Mouse (Mus musculus): ENCODE measurements at regions not wholly inside any gene's neighbourhood (a gene's known extent, or its start where the extent isn't known, plus 50 kb on each side); places are given as distances from the start of the nearest gene placed in this dataset.

GRCm38 (mm10) chr14:24803001-24803655 lies 316.2 kb downstream of the Rps24 start:
- no peak overlapping the region for H3K9ac ChIP-seq (ENCODE audit: low read length)
- H3K4me1 ChIP-seq (replicated peaks; ENCODE audit: control insufficient read depth, insufficient read depth, low read length): no peaks in the 10 kb centered on the region
- H3K27ac ChIP-seq (ENCODE audit: low read depth): no peak overlapping the region
- no peaks in the 10 kb centered on the region for H3K9me3 ChIP-seq (ENCODE audit: control insufficient read depth, low read length)
- DNase-seq (ENCODE audit: low spot score) (no peak), ATAC-seq (replicated peaks; ENCODE audit: low FRiP score, low TSS enrichment, low read depth) (no peak)
- H3K27me3 ChIP-seq (replicated peaks; ENCODE audit: control insufficient read depth, insufficient read depth, low read length): no peaks in the 10 kb centered on the region
- no peak overlapping the region for H3K4me2 ChIP-seq (ENCODE audit: low read length)
- 78% methylated on average over 5 of the region's 5 CpGs for WGBS
- no peaks in the 10 kb centered on the region for H3K36me3 ChIP-seq (ENCODE audit: control insufficient read depth, insufficient read depth, low read length)
- no peak overlapping the region for H3K4me3 ChIP-seq (ENCODE audit: low read depth, low read length)

GRCm38 (mm10) chr14:24807061-24807460 lies 320.1 kb downstream of the Rps24 start:
- no peak for ATAC-seq (replicated peaks; ENCODE audit: low FRiP score, low TSS enrichment, low read depth)
- no peak overlapping the region for H3K27ac ChIP-seq (ENCODE audit: low read depth)
- no peaks in the 10 kb centered on the region for H3K27me3 ChIP-seq (replicated peaks; ENCODE audit: control insufficient read depth, insufficient read depth, low read length)
- H3K36me3 ChIP-seq (ENCODE audit: control insufficient read depth, insufficient read depth, low read length): no peaks in the 10 kb centered on the region
- H3K4me1 ChIP-seq (replicated peaks; ENCODE audit: control insufficient read depth, insufficient read depth, low read length): no peaks in the 10 kb centered on the region
- no peak overlapping the region for H3K4me3 ChIP-seq (ENCODE audit: low read depth, low read length)
- H3K9ac ChIP-seq (ENCODE audit: low read length): no peak overlapping the region
- no peaks in the 10 kb centered on the region for H3K9me3 ChIP-seq (ENCODE audit: control insufficient read depth, low read length)
- 29% methylated on average over 7 of the region's 7 CpGs for WGBS
- no peak overlapping the region for H3K4me2 ChIP-seq (ENCODE audit: low read length)
- DNase-seq (ENCODE audit: low spot score): no peak

- no peaks in the 10 kb centered on the region for H3K36me3 ChIP-seq (ENCODE audit: control insufficient read depth, insufficient read depth, low read length)
- H3K27me3 ChIP-seq (replicated peaks; ENCODE audit: control insufficient read depth, insufficient read depth, low read length): no peaks in the 10 kb centered on the region
- DNase-seq (ENCODE audit: low spot score) (no peak), ATAC-seq (replicated peaks; ENCODE audit: low FRiP score, low TSS enrichment, low read depth) (no peak)
- peaks cover 17% of the 10 kb centered on the region for H3K4me1 ChIP-seq (replicated peaks; ENCODE audit: control insufficient read depth, insufficient read depth, low read length)
- H3K9me3 ChIP-seq (ENCODE audit: control insufficient read depth, low read length): no peaks in the 10 kb centered on the region
- H3K4me2 ChIP-seq (ENCODE audit: low read length): no peak overlapping the region
- 55% methylated on average over 13 of the region's 13 CpGs for WGBS
- H3K9ac ChIP-seq (ENCODE audit: low read length): no peak overlapping the region
- no peak overlapping the region for H3K4me3 ChIP-seq (ENCODE audit: low read depth, low read length)
- H3K27ac ChIP-seq (ENCODE audit: low read depth): no peak overlapping the region
Observed at GRCm38 (mm10) chr14:24822876-24823567, 336.1 kb downstream of the Rps24 start.

- ATAC-seq (replicated peaks; ENCODE audit: low FRiP score, low TSS enrichment, low read depth) (no peak), DNase-seq (ENCODE audit: low spot score) (no peak)
- H3K36me3 ChIP-seq (ENCODE audit: control insufficient read depth, insufficient read depth, low read length): no peaks in the 10 kb centered on the region
- no peak overlapping the region for H3K4me3 ChIP-seq (ENCODE audit: low read depth, low read length)
- 89% methylated on average over 2 of the region's 2 CpGs for WGBS
- no peak overlapping the region for H3K4me2 ChIP-seq (ENCODE audit: low read length)
- no peak overlapping the region for H3K27ac ChIP-seq (ENCODE audit: low read depth)
- no peaks in the 10 kb centered on the region for H3K9me3 ChIP-seq (ENCODE audit: control insufficient read depth, low read length)
- H3K9ac ChIP-seq (ENCODE audit: low read length): no peak overlapping the region
- no peaks in the 10 kb centered on the region for H3K27me3 ChIP-seq (replicated peaks; ENCODE audit: control insufficient read depth, insufficient read depth, low read length)
- H3K4me1 ChIP-seq (replicated peaks; ENCODE audit: control insufficient read depth, insufficient read depth, low read length): peaks cover 29% of the 10 kb centered on the region
Observed at GRCm38 (mm10) chr14:24824351-24824750, 337.4 kb downstream of the Rps24 start.

- Histone ChIP-seq H3K27me3 (replicated peaks; ENCODE audit: control insufficient read depth, insufficient read depth, low read length) (no peaks in the 10 kb centered on the region), H3K4me2 (ENCODE audit: low read length) (no peak overlapping the region), H3K36me3 (ENCODE audit: control insufficient read depth, insufficient read depth, low read length) (no peaks in the 10 kb centered on the region), H3K4me1 (replicated peaks; ENCODE audit: control insufficient read depth, insufficient read depth, low read length) (peaks cover 27% of the 10 kb centered on the region), H3K9ac (ENCODE audit: low read length) (no peak overlapping the region), H3K27ac (ENCODE audit: low read depth) (no peak overlapping the region), H3K4me3 (ENCODE audit: low read depth, low read length) (no peak overlapping the region), H3K9me3 (ENCODE audit: control insufficient read depth, low read length) (no peaks in the 10 kb centered on the region)
- DNase-seq (ENCODE audit: low spot score) (no peak), ATAC-seq (replicated peaks; ENCODE audit: low FRiP score, low TSS enrichment, low read depth) (no peak; the same call in 1 of the 2 replicates)
- 39% methylated on average over 11 of the region's 11 CpGs for WGBS
Observed at GRCm38 (mm10) chr14:24825722-24826386, 338.9 kb downstream of the Rps24 start.

GRCm38 (mm10) chr14:24826471-24827337 lies 339.8 kb downstream of the Rps24 start:
- ATAC-seq (replicated peaks; ENCODE audit: low FRiP score, low TSS enrichment, low read depth): no peak
- WGBS: 25% methylated on average over 13 of the region's 13 CpGs
- H3K4me1 ChIP-seq (replicated peaks; ENCODE audit: control insufficient read depth, insufficient read depth, low read length): peaks cover 27% of the 10 kb centered on the region
- H3K9me3 ChIP-seq (ENCODE audit: control insufficient read depth, low read length): no peaks in the 10 kb centered on the region
- no peak for DNase-seq (ENCODE audit: low spot score)
- H3K4me3 ChIP-seq (ENCODE audit: low read depth, low read length): no peak overlapping the region
- H3K9ac ChIP-seq (ENCODE audit: low read length): no peak overlapping the region
- peak overlapping the region; percentile 76 for H3K27ac ChIP-seq (ENCODE audit: low read depth)
- H3K36me3 ChIP-seq (ENCODE audit: control insufficient read depth, insufficient read depth, low read length): no peaks in the 10 kb centered on the region
- H3K4me2 ChIP-seq (ENCODE audit: low read length): peak overlapping the region; percentile 3; the same call in 1 of the 2 replicates
- no peaks in the 10 kb centered on the region for H3K27me3 ChIP-seq (replicated peaks; ENCODE audit: control insufficient read depth, insufficient read depth, low read length)

- whole genome bisulfite sequencing: 17% methylated on average over 8 of the region's 8 CpGs
- no peak overlapping the region for H3K4me3 ChIP-seq (ENCODE audit: low read depth, low read length)
- ATAC-seq (replicated peaks; ENCODE audit: low FRiP score, low TSS enrichment, low read depth): peak; percentile 54; the same call in 1 of the 2 replicates
- H3K27me3 ChIP-seq (replicated peaks; ENCODE audit: control insufficient read depth, insufficient read depth, low read length): no peaks in the 10 kb centered on the region
- H3K9me3 ChIP-seq (ENCODE audit: control insufficient read depth, low read length): no peaks in the 10 kb centered on the region
- peak overlapping the region; percentile 76 for H3K27ac ChIP-seq (ENCODE audit: low read depth)
- peak; percentile 64 for DNase-seq (ENCODE audit: low spot score)
- H3K4me2 ChIP-seq (ENCODE audit: low read length): peak overlapping the region; percentile 3; the same call in 1 of the 2 replicates
- no peak overlapping the region for H3K9ac ChIP-seq (ENCODE audit: low read length)
- peaks cover 31% of the 10 kb centered on the region for H3K4me1 ChIP-seq (replicated peaks; ENCODE audit: control insufficient read depth, insufficient read depth, low read length)
- no peaks in the 10 kb centered on the region for H3K36me3 ChIP-seq (ENCODE audit: control insufficient read depth, insufficient read depth, low read length)
Observed at GRCm38 (mm10) chr14:24827381-24828031, 340.6 kb downstream of the Rps24 start.

- H3K36me3 ChIP-seq (ENCODE audit: control insufficient read depth, insufficient read depth, low read length): no peaks in the 10 kb centered on the region
- no peak overlapping the region for H3K4me3 ChIP-seq (ENCODE audit: low read depth, low read length)
- peak overlapping the region; percentile 76; the same call in 1 of the 2 replicates for H3K27ac ChIP-seq (ENCODE audit: low read depth)
- ATAC-seq (replicated peaks; ENCODE audit: low FRiP score, low TSS enrichment, low read depth) (0 out of 2 replicates have a peak, but pooled peaks have one; percentile 30), DNase-seq (ENCODE audit: low spot score) (no peak)
- 21% methylated on average over 6 of the region's 6 CpGs for WGBS
- no peak overlapping the region for H3K9ac ChIP-seq (ENCODE audit: low read length)
- no peaks in the 10 kb centered on the region for H3K9me3 ChIP-seq (ENCODE audit: control insufficient read depth, low read length)
- H3K27me3 ChIP-seq (replicated peaks; ENCODE audit: control insufficient read depth, insufficient read depth, low read length): no peaks in the 10 kb centered on the region
- no peak overlapping the region for H3K4me2 ChIP-seq (ENCODE audit: low read length)
- peaks cover 31% of the 10 kb centered on the region for H3K4me1 ChIP-seq (replicated peaks; ENCODE audit: control insufficient read depth, insufficient read depth, low read length)
Observed at GRCm38 (mm10) chr14:24829001-24829400, 342.1 kb downstream of the Rps24 start.

All from intestine, embryonic 14.5 days (tissue).